Mouse (Mus musculus) CD8-positive naive resting alpha-beta T cell, adult 57 days (primary cell): ENCODE data around the gene Ndufb7. TPM values are rescaled to one million over a fixed set of nuclear protein-coding genes. Genes with fewer than 3 reads are reported as not detected.

Experiments
- total RNA-seq: library from RNA; stranded (reverse); gene quantifications from one replicate; pipeline ENCODE4 v1.2.4, GENCODE M21; 2023

Gene Ndufb7
- 72.2 TPM for total RNA-seq

DNA sequence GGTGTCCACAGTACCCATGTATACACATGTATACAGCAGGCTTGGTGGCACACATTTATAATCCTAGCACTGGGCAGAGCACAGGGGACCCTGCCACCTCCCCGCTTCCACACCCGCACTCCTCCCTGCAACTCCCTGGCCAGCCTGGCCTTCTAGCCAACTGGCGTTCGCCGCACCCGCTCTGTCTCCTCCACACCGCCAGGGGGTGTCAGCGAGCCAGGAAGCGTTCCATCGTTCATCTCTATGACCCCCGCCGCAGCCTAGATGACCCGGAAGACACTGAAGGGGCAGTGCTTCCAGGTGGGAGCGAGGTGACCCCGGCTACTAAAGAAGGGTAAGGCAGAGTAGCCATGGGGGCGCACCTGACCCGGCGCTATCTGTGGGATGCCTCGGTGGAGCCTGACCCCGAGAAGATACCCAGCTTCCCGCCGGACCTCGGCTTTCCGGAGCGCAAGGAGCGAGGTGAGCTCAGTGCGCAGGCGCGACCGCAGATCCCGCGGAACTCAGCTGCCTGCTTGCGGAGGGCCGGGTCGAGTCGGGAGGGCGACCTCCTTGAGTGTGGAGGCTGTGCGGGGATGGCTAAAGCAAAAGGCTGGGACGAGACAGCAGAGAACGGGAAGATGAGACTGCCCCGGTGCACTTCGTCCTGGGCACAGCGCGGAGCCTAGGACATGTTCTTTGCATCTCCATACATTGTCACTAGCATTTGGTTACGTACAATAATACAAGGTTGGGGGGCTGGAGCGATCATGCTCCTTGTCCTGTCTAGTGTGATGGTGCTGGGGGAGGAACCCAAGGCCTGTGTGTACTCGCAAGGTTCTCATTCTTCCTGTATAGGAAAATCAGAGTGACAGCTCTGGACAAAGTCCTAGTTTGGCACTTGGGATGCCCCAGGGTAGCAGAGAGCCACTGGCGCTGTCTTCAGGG lies at the start of gene Ndufb7:
TSS of gene Ndufb7 (plus strand) at position 203 of the 927 bp plus-strand sequence.

GRCm38 (mm10) chr8:83535736-83536135 lies 30.7 kb upstream of the Ndufb7 start, which contains the start of gene Olfr370:
Gene Olfr370, plus strand, starts transcription at chr8:83535780.

DNA sequence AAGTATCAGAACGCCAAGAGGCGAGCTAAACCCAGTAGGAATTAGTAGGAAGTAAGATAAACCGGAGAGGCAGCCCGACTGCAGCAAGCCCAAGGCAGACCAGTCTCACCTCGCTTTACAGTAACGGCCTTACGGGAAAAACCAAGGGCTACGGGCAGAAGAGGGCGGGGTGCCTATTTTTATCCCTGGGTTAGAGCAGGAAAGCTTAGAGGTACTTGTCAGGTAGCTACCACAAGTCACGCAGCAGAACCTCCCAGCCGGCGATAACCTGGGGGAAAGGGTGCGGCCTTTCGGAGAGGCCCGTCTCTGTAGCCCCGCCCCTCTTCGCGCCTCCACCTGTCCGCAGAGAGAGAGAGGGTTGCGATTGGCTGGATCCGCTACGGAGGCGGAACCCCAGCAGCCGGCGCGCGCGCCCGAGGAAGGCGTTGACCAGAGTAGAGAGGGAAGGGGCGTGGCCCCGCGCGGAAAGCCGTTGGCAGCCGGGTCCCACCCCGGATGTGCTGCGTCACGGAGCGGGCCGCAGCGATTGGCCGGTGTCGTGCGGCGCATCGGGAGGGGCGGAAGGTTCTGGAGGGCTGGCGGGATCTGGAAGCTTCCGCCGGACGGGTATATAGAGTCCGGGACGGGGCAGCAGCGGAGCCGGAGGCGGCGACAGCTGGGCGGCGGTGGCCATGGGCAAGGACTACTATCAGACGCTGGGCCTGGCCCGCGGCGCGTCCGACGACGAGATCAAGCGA lies 41.4 kb downstream of the Ndufb7 start, which contains the start of the genes Tecr and Dnajb1:
TSS of gene Tecr (minus strand) at position 311 of the 737 bp plus-strand sequence.
TSS of gene Dnajb1 (plus strand) at position 533 of the 737 bp plus-strand sequence.

Other genes with a start within 250 kb of the Ndufb7 start
- gene Elmod2, start 234.2 kb upstream of the Ndufb7 start, total RNA-seq: 11.5 TPM
- gene Mgat4d, start 218.2 kb upstream of the Ndufb7 start, total RNA-seq: not detected
- not detected for gene Clgn, start 176.8 kb upstream of the Ndufb7 start, total RNA-seq
- gene Scoc, start 108.3 kb upstream of the Ndufb7 start, total RNA-seq: 24.3 TPM
- gene Olfr370, start 30.9 kb upstream of the Ndufb7 start, total RNA-seq: not detected
- 253 TPM for gene Tecr, start 41.3 kb downstream of the Ndufb7 start, total RNA-seq
- 107 TPM for gene Dnajb1, start 41.5 kb downstream of the Ndufb7 start, total RNA-seq
- gene Gipc1, start 86.0 kb downstream of the Ndufb7 start, total RNA-seq: 21.5 TPM
- 2.8 TPM for gene Ptger1, start 100.0 kb downstream of the Ndufb7 start, total RNA-seq
- 297 TPM for gene Pkn1, start 132.5 kb downstream of the Ndufb7 start, total RNA-seq
- 71.0 TPM for gene Ddx39, start 148.5 kb downstream of the Ndufb7 start, total RNA-seq
- gene Adgre5, start 174.7 kb downstream of the Ndufb7 start, total RNA-seq: 1,098 TPM